Mouse (Mus musculus) adrenal gland, postnatal 10 days (tissue): ENCODE measurements around the gene Aak1. TPM values are rescaled to one million over a fixed set of nuclear protein-coding genes. Genes with fewer than 3 reads are reported as not detected.
"Not testable (repeated sequence)": the region's sequence is repeated elsewhere in the genome, so short reads cannot be mapped to it uniquely, and the experiment has no call there.

Experiments
- DNase-seq: peaks from one replicate; pipeline ENCODE4 v3.0.0; 2021; ENCODE audit warnings: mixed read lengths
- total RNA-seq, 2 experiments: library from RNA; stranded (reverse); gene quantifications; 2 replicates each; pipeline ENCODE4 v1.2.3; 2021

Aak1 gene
- total RNA-seq, 2 experiments from 2014 or later = 63.1 to 69.5 TPM

DNA sequence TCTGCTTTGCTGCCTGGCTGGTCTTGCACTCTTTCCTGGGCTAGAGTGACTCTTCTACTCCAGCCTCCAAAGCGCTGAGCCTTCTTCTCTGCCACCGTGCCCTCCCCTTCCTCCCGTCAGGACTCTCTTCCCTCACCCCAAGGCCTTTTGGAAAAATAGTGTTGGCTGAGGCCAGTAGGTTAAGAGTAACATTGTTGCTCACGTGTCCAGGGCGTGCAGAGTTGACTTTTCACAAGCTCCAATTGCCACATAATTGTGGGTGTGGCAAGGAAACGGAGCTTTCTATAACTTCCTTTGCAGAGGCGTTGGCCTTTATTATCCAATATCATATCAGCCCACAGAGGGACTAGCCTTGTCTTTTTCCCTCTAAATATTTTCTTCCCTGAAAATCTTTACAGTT, 177.7 kb downstream of the Aak1 start:
- DNase-seq = peak; percentile 68

DNA sequence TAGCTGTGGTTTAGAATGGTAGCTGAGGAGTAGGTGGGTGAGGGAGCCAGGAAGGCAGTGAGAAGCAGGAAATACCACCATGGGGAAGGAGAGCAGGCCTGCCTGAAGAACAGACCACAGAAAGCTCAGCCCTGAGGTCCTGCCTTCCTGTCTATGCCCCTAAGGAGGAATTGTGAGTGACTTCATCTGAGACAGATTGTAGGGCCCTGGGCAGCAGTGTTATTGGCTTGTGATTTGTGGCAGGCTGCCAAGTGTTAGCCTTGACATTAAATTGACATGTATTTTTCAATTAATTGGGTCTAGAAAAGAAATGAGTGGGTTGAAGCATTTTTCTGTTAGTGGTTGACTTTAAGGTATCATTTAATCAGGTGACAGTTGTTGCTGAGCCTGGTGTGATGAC, 179.6 kb downstream of the Aak1 start:
- DNase-seq = peak; percentile 28

DNA sequence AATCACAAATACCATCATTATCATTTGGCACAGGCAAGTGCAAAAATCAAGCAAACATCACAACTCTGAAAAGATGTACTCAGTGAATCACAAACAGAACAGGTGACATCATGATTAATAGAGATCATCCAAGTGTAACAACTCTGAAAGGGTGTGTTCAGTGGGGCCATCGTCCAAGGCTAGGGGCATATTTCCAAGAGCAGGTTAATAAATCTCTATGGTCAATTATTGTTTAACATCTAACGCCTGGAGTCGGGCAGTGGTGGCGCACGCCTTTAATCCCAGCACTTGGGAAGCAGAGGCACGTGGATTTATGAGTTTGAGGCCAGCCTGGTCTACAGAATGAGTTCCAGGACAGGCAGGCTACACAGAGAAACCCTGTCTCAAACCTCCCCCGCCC, 182.0 kb downstream of the Aak1 start:
- not testable (repeated sequence) for DNase-seq

GRCm38 (mm10) chr6:87032401-87032800, 183.1 kb downstream of the Aak1 start:
- DNase-seq = no peak

DNA sequence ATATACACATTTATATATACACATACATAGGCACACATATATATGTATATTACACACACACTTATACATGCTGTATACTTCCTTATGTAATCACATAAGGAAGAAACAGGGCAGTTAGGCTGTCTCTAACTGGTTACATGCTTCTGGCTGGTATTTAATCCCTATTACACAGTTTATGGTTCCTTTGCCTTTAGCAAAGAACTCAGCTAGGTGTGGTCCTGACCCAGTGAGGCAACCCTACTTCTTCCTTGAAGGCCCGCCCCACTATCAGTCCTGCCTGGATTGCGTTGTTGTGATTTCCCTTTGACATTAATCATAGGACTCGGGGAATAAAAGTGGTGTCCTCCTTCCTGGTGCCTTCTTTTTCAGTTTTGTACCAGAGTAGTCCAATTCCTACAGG, 185.1 kb downstream of the Aak1 start:
- no peak for DNase-seq

DNA sequence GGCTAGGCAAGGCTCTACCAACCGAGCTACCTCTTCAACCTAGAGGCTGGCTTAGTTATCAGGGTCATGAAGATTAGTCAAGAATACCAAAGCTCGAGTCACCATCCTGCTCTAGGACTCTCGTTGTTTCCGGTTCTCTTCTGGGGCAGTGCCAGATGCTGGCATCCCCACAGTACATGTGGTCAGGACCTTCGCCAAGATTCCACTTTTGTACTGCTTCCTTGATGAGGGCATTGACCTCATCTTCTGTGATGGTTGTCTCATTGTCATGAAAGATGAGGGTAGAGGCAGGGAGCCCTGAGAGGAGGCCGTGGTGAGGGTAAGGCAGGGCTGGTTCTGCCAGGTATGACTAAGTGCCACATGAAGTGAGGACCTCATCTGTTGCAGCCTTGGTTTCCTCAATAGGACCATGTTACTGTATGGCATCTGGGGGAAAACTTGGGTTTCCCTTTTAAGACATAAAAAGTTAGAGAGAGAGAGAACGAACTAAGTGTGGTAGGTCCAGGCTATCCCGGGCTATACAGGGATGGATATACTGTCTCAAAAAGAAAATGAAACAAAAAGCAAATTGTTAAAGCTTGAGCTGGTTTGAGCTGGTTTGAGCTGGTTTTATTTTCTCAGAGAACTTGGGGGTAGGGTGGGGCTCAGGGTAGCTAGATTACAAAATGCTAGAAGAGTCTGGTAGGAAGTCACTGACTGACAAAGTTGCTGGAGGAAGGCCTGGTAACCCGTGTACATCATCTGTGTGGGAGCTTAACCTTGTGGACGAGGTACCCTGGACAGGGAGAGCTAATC, 188.7 kb downstream of the Aak1 start:
- DNase-seq = no peak

DNA sequence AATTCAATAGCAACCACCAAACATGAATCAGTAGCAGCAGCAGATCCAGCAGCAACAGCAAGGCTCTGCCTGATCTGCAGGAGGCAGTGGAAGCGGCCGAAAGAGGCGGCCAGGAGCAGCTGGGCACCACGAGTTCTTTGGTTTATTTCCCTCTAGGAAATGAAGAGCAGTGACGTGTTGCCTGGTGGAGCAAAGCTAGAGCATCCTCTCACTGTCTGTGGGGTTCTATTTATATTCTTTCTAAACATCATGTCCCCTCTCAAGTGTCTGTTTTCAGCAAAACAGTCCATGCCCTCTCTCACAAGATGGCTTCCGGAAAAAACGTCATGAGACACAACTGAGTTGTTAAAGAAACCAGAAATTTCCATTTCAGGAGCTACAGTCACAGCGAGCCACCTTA, 189.8 kb downstream of the Aak1 start:
- DNase-seq = no peak

- DNase-seq = peak; percentile 30
These were observed 191.7 kb downstream of the Aak1 start for GRCm38 (mm10) chr6:87040971-87041370.

DNA sequence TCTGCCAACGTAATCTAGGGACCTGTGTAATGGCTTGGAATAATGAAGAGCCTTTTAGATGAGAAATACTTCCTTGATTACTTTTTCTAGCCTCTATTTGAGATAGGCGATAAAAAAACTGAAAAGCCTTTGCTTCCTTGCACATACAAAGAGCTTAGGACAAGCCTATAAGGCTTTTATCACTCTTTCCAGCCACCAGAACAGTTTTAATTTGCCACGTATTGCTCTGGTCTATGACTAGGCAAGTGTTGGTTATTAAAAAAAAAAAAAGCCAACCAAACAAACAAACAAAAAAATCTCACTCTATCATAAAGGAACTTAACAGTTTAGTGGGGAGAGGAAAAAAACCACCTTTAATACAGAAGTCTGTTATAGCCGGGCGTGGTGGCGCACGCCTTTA, 192.1 kb downstream of the Aak1 start:
- no peak for DNase-seq

DNA sequence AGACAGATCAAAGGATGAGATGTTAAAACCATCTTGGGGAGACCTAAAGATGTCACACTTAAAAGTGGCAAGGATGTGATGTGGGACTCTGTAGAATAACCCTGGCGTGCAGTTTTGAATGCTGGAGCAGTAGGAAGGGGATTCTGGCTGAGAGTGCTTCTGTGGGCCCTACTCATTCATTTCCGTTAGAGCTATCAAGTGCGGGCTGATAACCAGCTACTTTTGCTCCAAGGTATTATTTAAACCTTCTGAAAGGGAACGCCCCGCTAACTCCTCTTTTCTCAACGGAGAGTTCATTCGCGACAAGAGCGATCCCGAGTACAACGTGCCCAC, 192.7 kb downstream of the Aak1 start:
- no peak for DNase-seq

- peak; percentile 98 for DNase-seq
These were observed 193.2 kb downstream of the Aak1 start, which contains the start of gene Gfpt1 for GRCm38 (mm10) chr6:87042337-87043130. TSS of gene Gfpt1 (plus strand) at chr6:87042846.

GRCm38 (mm10) chr6:87043131-87043516, 193.8 kb downstream of the Aak1 start:
- no peak for DNase-seq

- DNase-seq = no peak
These were observed 195.6 kb downstream of the Aak1 start for GRCm38 (mm10) chr6:87044895-87045294.

GRCm38 (mm10) chr6:87045507-87045906, 196.2 kb downstream of the Aak1 start:
- DNase-seq = no peak

DNA sequence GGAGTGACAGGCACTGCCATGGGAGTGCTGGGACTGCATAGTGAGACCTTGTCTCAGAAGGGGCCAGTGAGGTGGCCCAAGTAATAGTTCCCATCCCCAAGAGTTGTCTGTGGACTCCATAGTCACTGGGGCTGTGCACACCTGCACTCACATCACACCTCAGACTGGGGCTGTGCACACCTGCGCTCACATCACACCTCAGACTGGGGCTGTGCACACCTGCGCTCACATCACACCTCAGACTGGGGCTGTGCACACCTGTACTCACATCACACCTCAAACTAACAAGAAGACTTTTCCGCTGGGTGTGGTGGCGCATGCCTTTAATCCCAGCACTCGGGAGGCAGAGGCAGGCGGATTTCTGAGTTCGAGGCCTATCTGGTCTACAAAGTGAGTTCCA, 199.4 kb downstream of the Aak1 start:
- DNase-seq = not testable (repeated sequence)

DNA sequence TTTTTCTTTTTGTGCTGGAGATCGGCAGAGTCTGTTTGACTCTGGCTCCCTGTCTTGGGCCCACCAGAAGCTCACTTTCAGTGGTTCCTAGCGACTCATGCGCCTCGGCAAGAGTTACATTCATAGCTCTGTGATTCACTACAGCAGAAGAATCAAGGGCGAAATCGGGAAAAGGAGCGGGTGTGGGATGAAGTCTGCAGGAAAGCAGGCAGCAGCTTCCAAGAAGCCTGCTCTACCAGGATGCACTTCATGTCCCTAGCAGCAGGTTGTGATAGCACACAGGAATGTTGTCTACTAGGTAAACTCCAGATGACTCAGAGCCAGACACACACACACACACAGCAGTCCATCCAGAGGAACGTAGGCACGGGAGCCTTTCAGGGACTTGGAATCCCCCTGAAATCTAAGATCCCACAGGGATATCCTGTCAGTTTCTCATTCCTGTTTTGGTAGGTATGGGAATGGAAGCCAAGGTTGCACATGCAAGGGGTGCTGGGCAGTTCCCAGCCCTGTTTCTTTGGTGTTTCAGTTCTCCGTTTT, 202.6 kb downstream of the Aak1 start:
- no peak for DNase-seq

Other genes with a start within 250 kb of the Aak1 start
- 1 to 10 TPM in 1 of 2 experiments, under 1 TPM in 1; 0.60 to 1.1 TPM for gene Asprv1, start 221.4 kb upstream of the Aak1 start, total RNA-seq
- gene Mxd1, start 180.4 kb upstream of the Aak1 start, total RNA-seq = 10 to 100 TPM in 1 of 2 experiments, 1 to 10 TPM in 1; 8.7 to 10.4 TPM
- 10 to 100 TPM; 59.0 to 63.9 TPM for gene Snrnp27, start 165.0 kb upstream of the Aak1 start, total RNA-seq
- gene Gmcl1, start 116.1 kb upstream of the Aak1 start, total RNA-seq = 10 to 100 TPM; 12.2 to 15.9 TPM
- gene Anxa4, start 55.9 kb upstream of the Aak1 start, total RNA-seq = 10 to 100 TPM; 56.1 to 61.2 TPM
- gene Nfu1, start 159.7 kb downstream of the Aak1 start, total RNA-seq = 100 to 1,000 TPM in 1 of 2 experiments, 10 to 100 TPM in 1; 88.7 to 100 TPM
- gene Gfpt1, start 193.3 kb downstream of the Aak1 start, total RNA-seq = 10 to 100 TPM; 35.1 to 35.7 TPM